Mouse (Mus musculus) liver, adult 2 months (tissue): ENCODE data around the gene Hadha. TPM values are rescaled to one million over a fixed set of nuclear protein-coding genes. Genes with fewer than 3 reads are reported as not detected.

Experiments
- DNase-seq: peaks from one replicate; pipeline ENCODE4 v3.0.0-alpha.2; 2011; ENCODE audit warnings: low read depth, low spot score; ENCODE audit errors: extremely low read depth
- H3K27ac ChIP-seq: fragments of 200-500 bp; replicated peaks from 2 replicates; pipeline ENCODE4 v1.5.1; 2012; ENCODE audit warnings: low read depth, mild to moderate bottlenecking, control low read depth, inconsistent platforms, low read length; ENCODE audit not compliant: insufficient read depth
- H3K27me3 ChIP-seq: fragments of 200-500 bp; 2 replicates; pipeline ENCODE4 v1.6.1; 2012; ENCODE audit warnings: mild to moderate bottlenecking, moderate library complexity, low read length, inconsistent platforms; ENCODE audit not compliant: control insufficient read depth, insufficient read depth
- H3K36me3 ChIP-seq: fragments of 200-500 bp; 2 replicates; pipeline ENCODE4 v1.6.1; 2012; ENCODE audit warnings: low read length, inconsistent platforms; ENCODE audit not compliant: control insufficient read depth, insufficient read depth
- H3K4me1 ChIP-seq: fragments of 200-500 bp; 2 replicates; pipeline ENCODE4 v1.6.1; 2011; ENCODE audit warnings: low read length; ENCODE audit not compliant: control insufficient read depth, insufficient read depth
- H3K4me3 ChIP-seq: fragments of 200-500 bp; 2 replicates; pipeline ENCODE4 v1.5.1; 2011; ENCODE audit warnings: low read depth, mild to moderate bottlenecking, control low read depth, low read length, moderate library complexity; ENCODE audit not compliant: insufficient read depth
- H3K79me2 ChIP-seq: fragments of 200-500 bp; 2 replicates; pipeline ENCODE4 v1.6.1; 2012; ENCODE audit warnings: inconsistent platforms, mild to moderate bottlenecking, low read length, moderate library complexity; ENCODE audit not compliant: control insufficient read depth, insufficient read depth
- H3K9ac ChIP-seq: fragments of 200-500 bp; 2 replicates; pipeline ENCODE4 v1.6.1; 2012; ENCODE audit warnings: low read depth, mild to moderate bottlenecking, control low read depth, inconsistent platforms, low read length
- CTCF ChIP-seq: fragments of 200-500 bp; IDR thresholded peaks from 2 replicates; pipeline ENCODE4 v1.5.1; 2011; ENCODE audit warnings: low read depth, low read length, control low read depth
- POLR2A ChIP-seq: fragments of 200-500 bp; IDR thresholded peaks from 2 replicates; pipeline ENCODE4 v1.6.1; 2011; ENCODE audit warnings: low read length, control low read depth; ENCODE audit not compliant: insufficient read depth; ENCODE audit errors: extremely low read depth
- WGBS: fragments of 180-500 bp; shearing (Covaris S2); methylation state at CpG from one replicate; pipeline ENCODE4 v1.1.7; 2018; 5-methylcytosine and 5-hydroxymethylcytosine counted together
- polyA plus RNA-seq: library from polyadenylated mRNA; depleted of rRNA; stranded (reverse); fragments of >200 nt; gene quantifications from 2 replicates; pipeline ENCODE4 v1.2.3, GENCODE M21; 2012; rRNA removed
- total RNA-seq: library from RNA; depleted of rRNA; stranded (reverse); fragments of >200 nt; gene quantifications from 2 replicates; pipeline ENCODE4 v1.2.3, GENCODE M21; 2014; rRNA removed

Gene Hadha
- total and polyA plus RNA-seq, 2 experiments: 124 to 239 TPM

DNA sequence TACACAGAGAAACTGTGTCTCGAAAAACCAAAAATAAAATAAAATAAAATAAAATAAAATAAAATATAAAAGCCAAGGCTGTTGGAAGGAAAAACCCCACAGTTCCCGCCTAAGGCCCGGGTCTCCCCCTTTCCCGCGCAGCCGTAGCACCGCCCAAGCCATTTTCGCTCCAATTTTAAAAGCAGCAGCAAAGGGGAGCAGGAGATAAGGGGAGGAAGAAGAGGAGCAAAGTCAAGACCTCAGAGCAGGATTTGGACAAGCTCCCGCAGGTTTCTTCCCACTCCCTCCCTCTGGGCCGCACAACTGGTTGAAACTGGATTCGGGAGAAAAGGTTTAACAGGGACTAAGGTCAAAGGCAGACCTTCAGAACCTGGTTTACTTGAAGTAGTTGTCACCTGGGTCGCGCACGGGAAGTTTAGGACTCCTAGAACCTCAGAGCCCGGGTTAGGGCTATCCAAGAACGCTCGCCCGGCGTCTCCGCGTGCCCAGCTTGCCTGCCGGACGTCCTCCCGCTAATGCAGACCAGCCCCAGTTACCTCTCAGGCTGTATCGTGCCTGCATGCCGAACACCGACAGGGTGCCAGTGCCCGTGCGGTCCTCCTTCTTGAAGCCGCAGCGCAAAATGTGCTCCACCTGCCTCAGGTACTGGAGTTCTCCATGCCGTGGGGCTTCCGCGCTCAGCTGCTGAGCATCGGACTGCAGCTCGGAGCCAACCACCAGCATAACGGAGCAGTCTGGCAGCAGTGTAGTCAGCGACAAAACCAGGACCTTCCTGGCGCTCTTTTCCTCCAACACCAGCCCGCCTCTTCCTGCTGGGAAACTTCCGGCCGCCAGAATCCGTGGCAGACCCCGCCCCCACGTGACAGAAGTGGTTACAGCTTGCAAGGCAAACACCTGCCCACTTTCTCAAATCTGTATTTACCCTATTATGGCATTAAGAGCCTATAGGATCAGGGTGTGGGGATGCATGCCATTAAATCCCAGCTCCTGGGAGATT, 81.8 kb downstream of the Hadha start, which contains the start of gene Tyms:
Gene Tyms (minus strand): TSS at position 793 of the 997 bp plus-strand sequence.
- peak; percentile 73 for DNase-seq
- peaks cover 3% of the 10 kb centered on the region; the same call in 1 of the 2 replicates for H3K4me1 ChIP-seq
- H3K79me2 ChIP-seq: no peaks in the 10 kb centered on the region
- no peak for TF ChIP-seq POLR2A
- TF ChIP-seq CTCF: no peak
- H3K27ac ChIP-seq: peak within 1 kb of the TSS; percentile 6; the same call in 1 of the 2 replicates
- peak within 1 kb of the TSS; percentile 72 for H3K4me3 ChIP-seq
- peaks cover 8% of the 10 kb centered on the region for H3K36me3 ChIP-seq
- WGBS: 1% methylated on average over 45 of the region's 45 CpGs
- H3K9ac ChIP-seq: peak within 1 kb of the TSS; percentile 70
- no peaks in the 10 kb centered on the region for H3K27me3 ChIP-seq

DNA sequence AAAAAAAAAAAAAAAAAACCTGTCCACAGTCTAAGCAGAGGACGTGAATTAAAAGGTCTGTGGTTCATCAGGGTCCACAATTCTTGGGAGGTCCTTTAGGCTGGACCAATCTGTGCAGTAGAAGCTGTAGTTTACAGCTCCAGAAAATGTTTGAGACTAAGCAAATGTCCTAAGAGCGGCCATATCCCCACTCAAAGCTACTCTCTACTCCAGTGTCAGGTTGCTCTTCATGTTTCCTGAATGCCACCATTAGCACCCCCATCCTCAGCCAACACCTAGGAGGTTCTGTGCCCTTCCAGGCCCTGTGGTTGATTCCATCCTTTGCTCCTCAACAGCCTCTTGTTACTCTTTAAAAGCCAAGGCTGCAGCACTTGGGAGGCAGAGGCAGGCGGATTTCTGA, 82.6 kb downstream of the Hadha start:
- Histone ChIP-seq H3K4me3 (no peak overlapping the region; the same call in 1 of the 2 replicates), H3K36me3 (peaks cover 8% of the 10 kb centered on the region), H3K79me2 (no peaks in the 10 kb centered on the region), H3K27me3 (no peaks in the 10 kb centered on the region), H3K9ac (no peak overlapping the region), H3K27ac (no peak overlapping the region), H3K4me1 (peaks cover 3% of the 10 kb centered on the region; the same call in 1 of the 2 replicates)
- no peak for TF ChIP-seq POLR2A
- TF ChIP-seq CTCF: no peak
- WGBS: 60% methylated on average over 3 of the region's 3 CpGs
- no peak for DNase-seq

DNA sequence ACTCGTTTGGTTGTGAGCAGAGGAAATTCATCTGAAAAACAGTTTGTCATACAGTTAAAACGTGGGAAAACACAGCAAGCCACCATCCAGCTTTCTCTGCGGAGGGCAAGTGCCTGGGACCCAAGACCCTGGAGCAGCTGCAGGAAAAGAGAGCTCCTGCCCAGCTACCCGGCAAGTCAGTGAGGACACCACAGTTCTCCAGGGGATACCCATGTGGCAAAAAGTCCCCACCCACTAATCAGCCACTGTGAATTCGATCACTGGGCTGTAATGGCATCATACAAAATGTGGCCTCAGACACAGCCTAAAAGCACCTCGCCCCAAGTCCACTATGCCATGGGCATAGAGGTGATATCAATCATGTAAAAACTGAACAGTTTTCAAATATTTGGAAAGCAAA, 83.3 kb downstream of the Hadha start:
- Histone ChIP-seq H3K4me1 (peaks cover 3% of the 10 kb centered on the region; the same call in 1 of the 2 replicates), H3K27me3 (no peaks in the 10 kb centered on the region), H3K27ac (no peak overlapping the region), H3K9ac (no peak overlapping the region), H3K79me2 (no peaks in the 10 kb centered on the region), H3K4me3 (no peak overlapping the region), H3K36me3 (peaks cover 8% of the 10 kb centered on the region)
- DNase-seq: no peak
- TF ChIP-seq CTCF (no peak), POLR2A (no peak)
- WGBS: 79% methylated on average over 6 of the region's 6 CpGs

Other genes starting within 250 kb of the Hadha start
- gene Il6, start 142.0 kb downstream of the Hadha start, total RNA-seq: 0.13 TPM in 1 of 2 replicates, not detected in the other
- gene Il6, start 142.0 kb downstream of the Hadha start, polyA plus RNA-seq: 0.10 TPM in 1 of 2 replicates, not detected in the other
- 8.9 and 14.6 TPM in 2 replicates for gene Tyms, start 81.5 kb downstream of the Hadha start, total RNA-seq
- gene Tyms, start 81.5 kb downstream of the Hadha start, polyA plus RNA-seq: 13.9 and 14.1 TPM in 2 replicates
- not detected in 2 replicates for gene Garem2, start 50.0 kb downstream of the Hadha start, total RNA-seq
- not detected in 2 replicates for gene Garem2, start 50.0 kb downstream of the Hadha start, polyA plus RNA-seq
- gene 3110082J24Rik, start 49.1 kb downstream of the Hadha start, total RNA-seq: not detected in 2 replicates
- gene 3110082J24Rik, start 49.1 kb downstream of the Hadha start, polyA plus RNA-seq: not detected in 2 replicates
- gene Hadhb, start 86 bp upstream of the Hadha start, total RNA-seq: 252 and 270 TPM in 2 replicates
- gene Hadhb, start 86 bp upstream of the Hadha start, polyA plus RNA-seq: 137 and 138 TPM in 2 replicates
- gene Adgrf3, start 50.6 kb upstream of the Hadha start, total RNA-seq: not detected in 2 replicates
- gene Adgrf3, start 50.6 kb upstream of the Hadha start, polyA plus RNA-seq: not detected in 2 replicates
- gene Selenoi, start 77.4 kb upstream of the Hadha start, total RNA-seq: 26.6 and 31.8 TPM in 2 replicates
- gene Selenoi, start 77.4 kb upstream of the Hadha start, polyA plus RNA-seq: 59.7 and 73.9 TPM in 2 replicates
- 0.74 and 1.2 TPM in 2 replicates for gene Drc1, start 126.2 kb upstream of the Hadha start, total RNA-seq
- gene Drc1, start 126.2 kb upstream of the Hadha start, polyA plus RNA-seq: 0.23 and 0.30 TPM in 2 replicates